Comparison of ENCODE assay signal across 8 mouse cellular contexts in genomic region chr17:25867509-25867835, GRCm38 (mm10). TPM values are rescaled to one million over a fixed set of nuclear protein-coding genes. Genes with fewer than 3 reads are reported as not detected.
DNase-seq lines count a peak whose midpoint lies in the region; ATAC-seq and TF ChIP-seq lines count a peak whose summit lies in the region.

No protein-coding gene starts in this region.

- peak overlapping the region; percentile 100 for H3K4me2 ChIP-seq in forebrain, embryonic 15.5 days (replicated peaks)
- peak overlapping the region; percentile 82 for H3K4me2 ChIP-seq in liver, embryonic 16.5 days (ENCODE audit: low read depth, low read length)

- 11% methylated on average over 7 of the region's 7 CpGs for WGBS in cerebellum, adult 2 months
- WGBS in forebrain, embryonic 15.5 days, result 8% methylated on average over 7 of the region's 7 CpGs
- 5% methylated on average over 7 of the region's 7 CpGs for WGBS in liver, embryonic 16.5 days (ENCODE audit: insufficient replicate concordance)

- peak overlapping the region; percentile 75 for H3K9ac ChIP-seq in forebrain, embryonic 15.5 days (replicated peaks)
- peak overlapping the region; percentile 70 for H3K9ac ChIP-seq in liver, embryonic 16.5 days (ENCODE audit: low read depth, low read length)

- H3K36me3 ChIP-seq in forebrain, embryonic 15.5 days, result no peaks in the 10 kb centered on the region
- H3K36me3 ChIP-seq in liver, embryonic 16.5 days (ENCODE audit: control insufficient read depth, insufficient read depth), result no peaks in the 10 kb centered on the region

- no peak for TF ChIP-seq POLR2A in cerebellum, adult 2 months (IDR thresholded peaks at IDR 0.05; ENCODE audit: borderline replicate concordance, insufficient read depth, low read length)

- no peaks in the 10 kb centered on the region for H3K9me3 ChIP-seq in forebrain, embryonic 15.5 days
- no peaks in the 10 kb centered on the region for H3K9me3 ChIP-seq in liver, embryonic 16.5 days (replicated peaks; ENCODE audit: control insufficient read depth, low read length)

- DNase-seq in cerebellum, adult 2 months, result no peak
- DNase-seq in cerebellum, postnatal 10 days, result no peak
- DNase-seq in CD4-positive, CD25-positive, alpha-beta regulatory T cell, adult 2 months (ENCODE audit: low read depth, low spot score), result peak; percentile 46
- DNase-seq in Muller cell, postnatal 12 days (ENCODE audit: inconsistent ontology term), result no peak
- DNase-seq in cerebellum, adult 9-11 months, result no peak
- DNase-seq in kidney, postnatal 4 days, result no peak

- H3K27me3 ChIP-seq in cerebellum, adult 2 months (ENCODE audit: control insufficient read depth, insufficient read depth, low read length), result no peaks in the 10 kb centered on the region
- no peaks in the 10 kb centered on the region for H3K27me3 ChIP-seq in forebrain, embryonic 15.5 days
- no peaks in the 10 kb centered on the region for H3K27me3 ChIP-seq in liver, embryonic 16.5 days (ENCODE audit: control insufficient read depth, insufficient read depth, low read depth, low read length)

- no peak for TF ChIP-seq CTCF in cerebellum, adult 2 months (IDR thresholded peaks at IDR 0.05; ENCODE audit: borderline replicate concordance, insufficient read depth, low read depth, low read length)

- H3K4me1 ChIP-seq in cerebellum, adult 2 months (ENCODE audit: control insufficient read depth, insufficient read depth, low read length), result peaks cover 8% of the 10 kb centered on the region
- peaks cover 15% of the 10 kb centered on the region for H3K4me1 ChIP-seq in forebrain, embryonic 15.5 days
- peaks cover 20% of the 10 kb centered on the region for H3K4me1 ChIP-seq in liver, embryonic 16.5 days (ENCODE audit: control insufficient read depth, low read depth, low read length)

- ATAC-seq in forebrain, embryonic 15.5 days (replicated peaks), result no peak
- peak; percentile 31 for ATAC-seq in liver, embryonic 16.5 days (ENCODE audit: low read depth)

- peak overlapping the region; percentile 42 for H3K27ac ChIP-seq in cerebellum, adult 2 months (ENCODE audit: insufficient read depth, low read length)
- no peak overlapping the region for H3K27ac ChIP-seq in forebrain, embryonic 15.5 days (replicated peaks)
- H3K27ac ChIP-seq in liver, embryonic 16.5 days (ENCODE audit: low read length), result peak overlapping the region; percentile 65

- H3K4me3 ChIP-seq in cerebellum, adult 2 months (replicated peaks; ENCODE audit: insufficient read depth, low read depth, low read length), result peak overlapping the region; percentile 82
- H3K4me3 ChIP-seq in forebrain, embryonic 15.5 days, result peak overlapping the region; percentile 67
- peak overlapping the region; percentile 71 for H3K4me3 ChIP-seq in liver, embryonic 16.5 days (ENCODE audit: low read depth, low read length)

RNA-seq across cellular contexts. Expression of gene Mcrip2, which starts 1.1 kb away (rescaled TPM):
- 31.9 and 34.1 TPM in 2 replicates for polyA plus RNA-seq in cerebellum, adult 2 months (2012; rRNA removed)
- polyA plus RNA-seq in forebrain, embryonic 15.5 days (2015; fragmentation: Nextera tagmentation; extraction: Ambion mirVana), result 14.4 and 16.7 TPM in 2 replicates
- polyA plus RNA-seq in liver, embryonic 16.5 days (2015; fragmentation: Nextera tagmentation; extraction: Ambion mirVana), result 32.8 and 37.0 TPM in 2 replicates

RNA-seq across cellular contexts. Expression of gene Wdr90, which starts 6.2 kb away (rescaled TPM):
- polyA plus RNA-seq in cerebellum, adult 2 months (2012; rRNA removed), result 21.6 and 26.9 TPM in 2 replicates
- polyA plus RNA-seq in forebrain, embryonic 15.5 days (2015; fragmentation: Nextera tagmentation; extraction: Ambion mirVana), result 18.8 and 24.8 TPM in 2 replicates
- 7.2 and 7.8 TPM in 2 replicates for polyA plus RNA-seq in liver, embryonic 16.5 days (2015; fragmentation: Nextera tagmentation; extraction: Ambion mirVana)

RNA-seq across cellular contexts. Expression of gene Mettl26, which starts 7.4 kb away (rescaled TPM):
- 110 and 116 TPM in 2 replicates for polyA plus RNA-seq in cerebellum, adult 2 months (2012; rRNA removed)
- 61.8 and 62.0 TPM in 2 replicates for polyA plus RNA-seq in forebrain, embryonic 15.5 days (2015; fragmentation: Nextera tagmentation; extraction: Ambion mirVana)
- polyA plus RNA-seq in liver, embryonic 16.5 days (2015; fragmentation: Nextera tagmentation; extraction: Ambion mirVana), result 47.8 and 50.5 TPM in 2 replicates

RNA-seq across cellular contexts. Expression of gene Wfikkn1, which starts 13.2 kb away (rescaled TPM):
- polyA plus RNA-seq in cerebellum, adult 2 months (2012; rRNA removed), result 0.95 and 1.1 TPM in 2 replicates
- polyA plus RNA-seq in forebrain, embryonic 15.5 days (2015; fragmentation: Nextera tagmentation; extraction: Ambion mirVana), result 0.55 and 0.60 TPM in 2 replicates
- 0.30 and 0.42 TPM in 2 replicates for polyA plus RNA-seq in liver, embryonic 16.5 days (2015; fragmentation: Nextera tagmentation; extraction: Ambion mirVana)

RNA-seq across cellular contexts. Expression of gene Rhot2, which starts 22.8 kb away (rescaled TPM):
- polyA plus RNA-seq in cerebellum, adult 2 months (2012; rRNA removed), result 105 and 121 TPM in 2 replicates
- polyA plus RNA-seq in forebrain, embryonic 15.5 days (2015; fragmentation: Nextera tagmentation; extraction: Ambion mirVana), result 15.2 and 16.1 TPM in 2 replicates
- polyA plus RNA-seq in liver, embryonic 16.5 days (2015; fragmentation: Nextera tagmentation; extraction: Ambion mirVana), result 11.4 and 12.3 TPM in 2 replicates
